Mouse (Mus musculus) liver, embryonic 14.5 days (tissue): ENCODE measurements around the gene Anapc1.

Source experiments
- CTCF ChIP-seq: IDR thresholded peaks from 2 replicates; pipeline ENCODE4 v1.5.1; 2016; ENCODE audit warnings: antibody characterized with exemption, low read depth, control low read depth
- EP300 ChIP-seq: IDR thresholded peaks from 2 replicates; pipeline ENCODE4 v1.6.1; 2016; ENCODE audit warnings: antibody characterized with exemption, low read depth

DNA sequence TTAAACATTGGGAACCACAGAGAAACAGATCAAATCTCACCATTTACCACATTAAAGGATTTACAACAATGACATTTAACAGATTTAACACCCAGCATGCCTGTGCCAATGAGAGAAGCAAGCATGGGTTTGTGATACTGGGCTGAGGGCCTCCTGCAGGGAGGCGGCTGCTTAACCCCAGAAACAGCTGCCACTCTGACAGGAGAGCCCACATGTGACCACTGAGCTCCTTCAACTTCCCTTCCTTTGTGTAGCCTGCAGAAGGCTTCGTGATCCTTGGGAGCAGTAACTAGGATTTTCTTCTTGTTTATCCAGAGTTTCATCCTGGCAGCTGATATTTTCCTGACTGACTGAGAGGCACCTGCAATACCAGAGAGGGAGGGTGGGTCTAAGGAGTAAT lies 85.7 kb downstream of the Anapc1 start:
- no peak for TF ChIP-seq CTCF
- TF ChIP-seq EP300, result no peak
